Mouse (Mus musculus): ENCODE data around the gene Chst15.

The Chst15 gene

GRCm38 (mm10) chr7:132356881-132357840, 40.1 kb upstream of the Chst15 start:
- H3K4me3 ChIP-seq (replicated peaks; ENCODE audit: low read length): no peak overlapping the region
- H3K36me3 ChIP-seq (ENCODE audit: insufficient read depth, low read length): no peaks in the 10 kb centered on the region
- H3K27me3 ChIP-seq (ENCODE audit: insufficient read depth, low read length): peaks cover 6% of the 10 kb centered on the region; the same call in 1 of the 2 replicates
- peaks cover 13% of the 10 kb centered on the region for H3K4me1 ChIP-seq (replicated peaks; ENCODE audit: low read depth, low read length)
- no peak for TF ChIP-seq POU5F1 (IDR thresholded peaks at IDR 0.05; ENCODE audit: borderline replicate concordance, low read length)
- TF ChIP-seq NANOG (IDR thresholded peaks at IDR 0.05; ENCODE audit: borderline replicate concordance, low read length): no peak
- no peak for TF ChIP-seq CTCF (conservative IDR thresholded peaks at IDR 0.05; ENCODE audit: low read length)
- H3K9me3 ChIP-seq (ENCODE audit: low read length): peaks cover 9% of the 10 kb centered on the region

DNA sequence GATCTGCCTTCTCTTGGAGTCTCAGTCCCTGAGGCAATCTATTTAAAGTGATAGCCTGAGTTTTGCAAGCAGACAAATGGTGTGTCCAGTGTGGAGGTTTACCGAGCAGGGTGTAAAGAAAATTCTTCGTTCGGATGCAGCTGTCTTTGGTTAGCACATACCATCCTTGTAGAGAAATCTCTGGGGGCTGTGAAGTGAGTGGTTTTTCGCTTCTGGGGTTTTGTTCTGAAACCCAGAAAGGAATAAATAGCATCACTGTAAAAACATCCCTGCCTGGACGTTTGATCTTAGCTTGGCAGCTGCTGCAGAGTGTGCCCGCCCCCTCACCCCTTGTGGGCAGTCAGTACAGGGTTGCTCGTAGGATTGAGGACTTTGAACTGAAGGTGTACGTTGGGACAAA, 39.2 kb upstream of the Chst15 start:
- Histone ChIP-seq H3K4me3 (replicated peaks; ENCODE audit: low read length) (no peak overlapping the region), H3K36me3 (ENCODE audit: insufficient read depth, low read length) (no peaks in the 10 kb centered on the region), H3K27me3 (ENCODE audit: insufficient read depth, low read length) (peaks cover 5% of the 10 kb centered on the region; the same call in 1 of the 2 replicates), H3K4me1 (replicated peaks; ENCODE audit: low read depth, low read length) (peaks cover 13% of the 10 kb centered on the region), H3K9me3 (ENCODE audit: low read length) (peaks cover 9% of the 10 kb centered on the region)
- TF ChIP-seq CTCF (conservative IDR thresholded peaks at IDR 0.05; ENCODE audit: low read length) (no peak), POU5F1 (IDR thresholded peaks at IDR 0.05; ENCODE audit: borderline replicate concordance, low read length) (no peak)

GRCm38 (mm10) chr7:132355767-132356166, 38.7 kb upstream of the Chst15 start:
- Histone ChIP-seq H3K9me3 (ENCODE audit: low read length) (peaks cover 9% of the 10 kb centered on the region), H3K4me1 (replicated peaks; ENCODE audit: low read depth, low read length) (peaks cover 13% of the 10 kb centered on the region), H3K27me3 (ENCODE audit: insufficient read depth, low read length) (peaks cover 3% of the 10 kb centered on the region; the same call in 1 of the 2 replicates), H3K36me3 (ENCODE audit: insufficient read depth, low read length) (no peaks in the 10 kb centered on the region), H3K4me3 (replicated peaks; ENCODE audit: low read length) (no peak overlapping the region)
- no peak for TF ChIP-seq POU5F1 (IDR thresholded peaks at IDR 0.05; ENCODE audit: borderline replicate concordance, low read length)
- TF ChIP-seq CTCF (conservative IDR thresholded peaks at IDR 0.05; ENCODE audit: low read length): no peak
- no peak for TF ChIP-seq NANOG (IDR thresholded peaks at IDR 0.05; ENCODE audit: borderline replicate concordance, low read length)

DNA sequence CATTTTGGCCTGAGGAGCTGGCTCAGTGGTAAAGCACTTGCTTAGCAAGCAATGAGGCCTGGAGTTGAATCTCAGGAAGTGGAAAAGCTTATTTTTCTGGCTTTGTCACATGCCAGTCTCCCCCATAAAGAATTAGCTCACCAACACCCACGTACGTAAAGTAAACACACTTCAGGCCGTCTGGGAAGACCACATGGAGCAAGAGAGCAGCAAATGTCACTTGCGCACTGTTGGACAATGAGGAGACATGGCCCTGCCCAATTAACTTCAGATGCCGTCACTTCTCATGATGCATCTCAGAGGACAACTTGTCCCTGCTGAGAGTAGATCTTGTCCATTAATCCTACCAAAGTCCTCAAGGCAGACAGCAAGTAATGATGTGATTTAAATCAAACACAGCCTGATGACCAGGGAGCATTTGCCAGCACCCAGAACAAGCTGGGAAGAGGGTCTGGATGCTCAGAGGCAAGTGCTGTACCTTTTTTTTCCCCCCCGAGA, 32.1 kb upstream of the Chst15 start:
- H3K4me1 ChIP-seq (replicated peaks; ENCODE audit: low read depth, low read length): peaks cover 22% of the 10 kb centered on the region
- no peaks in the 10 kb centered on the region for H3K36me3 ChIP-seq (ENCODE audit: insufficient read depth, low read length)
- no peak for TF ChIP-seq CTCF (conservative IDR thresholded peaks at IDR 0.05; ENCODE audit: low read length)
- TF ChIP-seq POU5F1 (IDR thresholded peaks at IDR 0.05; ENCODE audit: borderline replicate concordance, low read length): no peak
- TF ChIP-seq NANOG (IDR thresholded peaks at IDR 0.05; ENCODE audit: borderline replicate concordance, low read length): no peak
- H3K4me3 ChIP-seq (replicated peaks; ENCODE audit: low read length): no peak overlapping the region
- no peaks in the 10 kb centered on the region for H3K27me3 ChIP-seq (ENCODE audit: insufficient read depth, low read length)
- no peaks in the 10 kb centered on the region for H3K9me3 ChIP-seq (ENCODE audit: low read length)

DNA sequence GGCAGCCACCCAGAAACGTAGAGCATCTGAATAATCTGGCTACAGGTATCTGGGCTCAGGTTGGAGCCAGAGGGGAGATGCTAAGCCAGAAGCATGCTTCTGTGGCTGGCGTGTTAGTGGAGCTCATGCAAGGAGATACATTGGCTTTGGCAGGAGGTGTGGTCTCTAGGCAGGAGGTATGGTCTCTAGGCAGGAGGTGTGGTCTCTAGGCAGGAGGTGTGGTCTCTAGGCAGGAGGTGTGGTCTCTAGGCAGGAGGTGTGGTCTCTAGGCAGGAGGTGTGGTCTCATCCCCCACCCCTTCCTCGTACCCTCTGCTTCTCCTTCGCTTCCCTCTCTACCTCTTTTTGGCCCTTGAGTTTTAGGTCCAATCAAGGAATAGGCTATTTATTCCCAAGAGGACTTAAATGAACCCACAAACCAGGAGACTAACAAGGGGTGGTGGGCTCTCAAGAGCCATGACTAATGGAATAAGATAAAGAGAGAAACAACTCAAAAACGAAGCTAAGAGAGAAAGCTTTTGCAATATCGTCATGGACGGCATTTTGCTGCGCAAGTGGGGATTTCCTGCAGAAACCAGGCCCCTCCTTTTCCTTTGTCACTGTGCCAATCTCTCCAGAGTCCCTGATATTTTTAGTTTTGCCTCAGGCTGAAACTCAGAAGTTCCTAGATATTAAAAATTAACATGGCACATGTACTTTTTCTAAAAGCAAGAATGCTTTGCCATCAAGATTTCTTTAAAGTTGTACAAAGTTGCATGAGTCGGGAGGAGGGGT, 30.4 kb upstream of the Chst15 start:
- peaks cover 36% of the 10 kb centered on the region for H3K4me1 ChIP-seq (replicated peaks; ENCODE audit: low read depth, low read length)
- H3K4me3 ChIP-seq (replicated peaks; ENCODE audit: low read length): no peak overlapping the region
- no peaks in the 10 kb centered on the region for H3K27me3 ChIP-seq (ENCODE audit: insufficient read depth, low read length)
- TF ChIP-seq NANOG (IDR thresholded peaks at IDR 0.05; ENCODE audit: borderline replicate concordance, low read length): no peak
- TF ChIP-seq CTCF (conservative IDR thresholded peaks at IDR 0.05; ENCODE audit: low read length): no peak
- no peak for TF ChIP-seq POU5F1 (IDR thresholded peaks at IDR 0.05; ENCODE audit: borderline replicate concordance, low read length)
- no peaks in the 10 kb centered on the region for H3K9me3 ChIP-seq (ENCODE audit: low read length)
- no peaks in the 10 kb centered on the region for H3K36me3 ChIP-seq (ENCODE audit: insufficient read depth, low read length)

DNA sequence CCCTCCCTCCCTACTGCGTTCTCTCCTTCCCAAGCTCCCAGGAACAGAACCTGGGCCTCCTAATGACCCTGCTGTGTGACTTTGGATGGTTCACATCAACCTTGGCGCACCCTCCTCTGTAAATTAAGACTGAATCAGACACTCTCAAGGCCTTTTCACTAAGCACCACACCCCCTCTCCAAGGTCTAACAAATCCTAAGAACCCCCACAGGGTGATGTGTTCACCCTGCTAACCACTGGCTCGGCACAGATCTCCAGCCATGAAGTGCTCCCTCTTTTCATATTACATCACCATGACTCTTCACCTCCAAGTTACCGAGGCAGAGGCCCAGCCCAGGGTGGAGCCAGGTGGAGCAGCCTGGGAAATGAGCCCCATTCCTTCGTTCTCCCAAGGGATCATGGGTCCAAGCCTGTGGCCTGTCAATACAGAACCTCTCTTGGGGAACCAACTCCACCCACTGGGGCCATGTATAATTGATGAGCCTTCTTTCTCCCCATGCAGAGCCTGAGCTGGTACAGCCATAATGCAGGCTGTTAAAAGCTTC, 28.6 kb upstream of the Chst15 start:
- Histone ChIP-seq H3K4me1 (replicated peaks; ENCODE audit: low read depth, low read length) (peaks cover 39% of the 10 kb centered on the region), H3K36me3 (ENCODE audit: insufficient read depth, low read length) (no peaks in the 10 kb centered on the region), H3K9me3 (ENCODE audit: low read length) (no peaks in the 10 kb centered on the region)

GRCm38 (mm10) chr7:132344606-132345005, 27.6 kb upstream of the Chst15 start:
- TF ChIP-seq CTCF (conservative IDR thresholded peaks at IDR 0.05; ENCODE audit: low read length): no peak
- TF ChIP-seq POU5F1 (IDR thresholded peaks at IDR 0.05; ENCODE audit: borderline replicate concordance, low read length): no peak
- no peak for TF ChIP-seq NANOG (IDR thresholded peaks at IDR 0.05; ENCODE audit: borderline replicate concordance, low read length)
- Histone ChIP-seq H3K27me3 (ENCODE audit: insufficient read depth, low read length) (no peaks in the 10 kb centered on the region; the same call in 1 of the 2 replicates), H3K4me3 (replicated peaks; ENCODE audit: low read length) (no peak overlapping the region), H3K9me3 (ENCODE audit: low read length) (no peaks in the 10 kb centered on the region), H3K36me3 (ENCODE audit: insufficient read depth, low read length) (no peaks in the 10 kb centered on the region), H3K4me1 (replicated peaks; ENCODE audit: low read depth, low read length) (peaks cover 39% of the 10 kb centered on the region)

More for the DNA sequence above, 28.6 kb upstream of the Chst15 start:
- Histone ChIP-seq H3K4me3 (replicated peaks; ENCODE audit: low read length) (no peak overlapping the region), H3K27me3 (ENCODE audit: insufficient read depth, low read length) (no peaks in the 10 kb centered on the region)
- TF ChIP-seq NANOG (IDR thresholded peaks at IDR 0.05; ENCODE audit: borderline replicate concordance, low read length) (no peak), POU5F1 (IDR thresholded peaks at IDR 0.05; ENCODE audit: borderline replicate concordance, low read length) (no peak), CTCF (conservative IDR thresholded peaks at IDR 0.05; ENCODE audit: low read length) (no peak)

DNA sequence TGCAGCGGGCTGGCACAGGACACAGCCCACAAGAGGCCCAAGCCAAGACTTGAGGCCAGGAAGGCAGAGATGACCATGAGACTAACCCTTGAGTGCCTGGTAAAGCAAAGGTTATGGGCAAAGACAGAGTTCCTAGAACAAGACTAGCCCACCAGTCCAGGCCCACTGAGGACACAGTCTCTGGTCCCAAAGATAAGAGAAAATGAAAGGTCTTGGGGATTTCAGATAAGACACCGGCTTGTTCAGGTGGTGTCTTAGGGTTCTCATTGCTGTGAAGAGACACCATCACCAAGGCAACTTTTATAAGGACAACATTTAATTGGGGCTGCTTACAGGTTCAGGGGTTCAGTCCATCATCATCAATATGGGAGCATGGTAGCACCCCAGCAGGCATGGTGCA, 26.9 kb upstream of the Chst15 start:
- no peak overlapping the region for H3K4me3 ChIP-seq (replicated peaks; ENCODE audit: low read length)
- H3K9me3 ChIP-seq (ENCODE audit: low read length): no peaks in the 10 kb centered on the region
- no peak for TF ChIP-seq POU5F1 (IDR thresholded peaks at IDR 0.05; ENCODE audit: borderline replicate concordance, low read length)
- TF ChIP-seq CTCF (conservative IDR thresholded peaks at IDR 0.05; ENCODE audit: low read length): no peak
- TF ChIP-seq NANOG (IDR thresholded peaks at IDR 0.05; ENCODE audit: borderline replicate concordance, low read length): no peak
- no peaks in the 10 kb centered on the region; the same call in 1 of the 2 replicates for H3K27me3 ChIP-seq (ENCODE audit: insufficient read depth, low read length)
- peaks cover 39% of the 10 kb centered on the region for H3K4me1 ChIP-seq (replicated peaks; ENCODE audit: low read depth, low read length)
- no peaks in the 10 kb centered on the region for H3K36me3 ChIP-seq (ENCODE audit: insufficient read depth, low read length)

All from E14TG2a.4 (cell line).